Mouse (Mus musculus): Measurements from ENCODE around the gene Casq1. TPM values are rescaled to one million over a fixed set of nuclear protein-coding genes. Genes with fewer than 3 reads are reported as not detected.

The Casq1 gene
- polyA plus RNA-seq, 1 experiment, result not detected

DNA sequence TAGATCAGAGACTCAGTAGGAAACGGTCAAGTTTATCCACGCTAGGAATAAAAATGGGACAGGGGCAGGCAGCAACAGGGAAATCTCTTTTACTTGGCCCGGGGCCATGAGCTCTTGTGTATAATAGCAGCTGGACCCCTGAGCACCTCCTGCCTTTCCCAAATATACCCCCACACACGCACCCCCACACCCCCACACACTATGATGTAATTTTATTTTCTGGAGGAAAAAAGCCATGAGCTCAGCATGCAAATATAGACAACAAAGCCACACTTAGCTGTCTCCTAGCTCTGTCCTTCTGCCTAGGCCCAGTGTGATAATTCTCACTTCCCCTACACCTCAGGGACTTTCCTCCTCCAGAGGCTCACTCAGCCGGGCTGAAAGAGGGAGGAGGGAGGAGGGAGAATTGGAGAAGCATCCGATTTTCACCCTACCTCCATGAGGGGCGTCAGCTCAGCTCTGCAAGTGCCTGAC, 12.5 kb downstream of the Casq1 start:
- TF ChIP-seq POLR2A (IDR thresholded peaks at IDR 0.05; ENCODE audit: low read depth, low read length) (no peak), CTCF (IDR thresholded peaks at IDR 0.05; ENCODE audit: borderline replicate concordance, insufficient read depth, low read length) (no peak)
- Histone ChIP-seq H3K4me3 (ENCODE audit: insufficient read depth, low read length) (no peak overlapping the region; the same call in 1 of the 2 replicates), H3K27ac (ENCODE audit: insufficient read depth, low read length) (no peak overlapping the region), H3K4me1 (ENCODE audit: control insufficient read depth, insufficient read depth, low read length) (peaks cover 15% of the 10 kb centered on the region)

DNA sequence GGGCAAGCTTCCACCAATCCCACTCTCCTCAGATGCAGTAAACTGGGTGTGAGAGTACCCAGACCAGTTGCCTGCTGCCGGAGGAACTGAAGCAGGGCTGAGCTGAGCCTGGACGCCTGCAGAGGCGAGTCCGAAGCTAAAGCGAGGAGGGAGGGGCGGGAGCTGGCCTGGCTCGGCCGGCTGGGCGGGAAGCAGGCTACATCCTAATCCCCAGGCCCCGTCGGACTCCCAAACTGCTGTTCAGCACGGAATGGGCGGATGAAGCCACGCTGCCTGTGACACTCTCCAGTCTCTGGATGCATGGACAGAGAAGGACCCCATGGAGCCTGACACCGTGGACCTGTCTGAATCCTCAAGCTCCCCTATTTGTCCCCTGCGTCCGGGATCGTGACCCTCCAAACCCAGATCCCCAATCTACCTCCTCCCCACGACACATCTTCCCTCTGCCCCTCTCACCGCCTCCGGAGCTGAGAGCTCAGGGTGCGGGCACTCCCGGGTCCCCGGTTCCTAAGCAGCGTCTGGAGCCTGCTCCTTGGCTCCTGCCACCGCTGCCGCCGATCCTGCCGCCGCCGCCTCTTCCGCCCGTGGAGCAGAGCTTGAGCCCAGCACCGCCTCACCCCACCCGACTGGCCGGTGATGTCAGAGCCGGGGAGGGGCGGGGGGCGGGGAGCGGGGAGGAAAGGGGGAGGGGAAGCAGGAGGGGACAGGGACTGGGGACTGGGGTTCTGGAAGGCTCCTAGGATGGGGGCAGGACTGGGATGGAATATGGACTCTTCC, 13.3 kb downstream of the Casq1 start, which contains the start of gene Pea15a:
Pea15a (minus strand) TSS at position 664 of the 777 bp plus-strand sequence.
- Histone ChIP-seq H3K4me1 (ENCODE audit: control insufficient read depth, insufficient read depth, low read length) (peaks cover 19% of the 10 kb centered on the region), H3K27ac (ENCODE audit: insufficient read depth, low read length) (peak within 1 kb of the TSS; percentile 57), H3K4me3 (ENCODE audit: insufficient read depth, low read length) (peak within 1 kb of the TSS; percentile 79)
- no peak for TF ChIP-seq CTCF (IDR thresholded peaks at IDR 0.05; ENCODE audit: borderline replicate concordance, insufficient read depth, low read length)
- TF ChIP-seq POLR2A (IDR thresholded peaks at IDR 0.05; ENCODE audit: low read depth, low read length), result peak; percentile 79

DNA sequence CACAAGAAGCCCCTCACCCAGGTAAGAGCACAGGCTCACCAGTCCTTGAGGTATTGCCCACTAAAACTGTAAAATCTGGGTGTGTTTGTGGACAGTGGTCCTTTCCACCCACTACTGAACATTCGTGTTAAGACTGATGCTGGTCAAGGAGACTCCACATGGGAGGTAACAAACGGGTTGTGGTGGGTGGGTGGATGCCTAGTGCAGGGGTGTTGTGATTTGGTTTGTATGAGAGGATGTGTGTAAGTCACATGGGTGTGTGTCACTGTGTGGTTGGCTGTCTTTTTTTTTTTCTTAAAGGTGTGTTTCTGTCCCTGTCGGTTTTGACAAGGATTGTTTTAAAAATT, 14.0 kb downstream of the Casq1 start:
- H3K4me1 ChIP-seq (ENCODE audit: control insufficient read depth, insufficient read depth, low read length), result peaks cover 25% of the 10 kb centered on the region
- peak overlapping the region; percentile 57 for H3K27ac ChIP-seq (ENCODE audit: insufficient read depth, low read length)
- TF ChIP-seq POLR2A (IDR thresholded peaks at IDR 0.05; ENCODE audit: low read depth, low read length), result no peak; the same call in 1 of the 2 replicates
- H3K4me3 ChIP-seq (ENCODE audit: insufficient read depth, low read length), result peak overlapping the region; percentile 79

DNA sequence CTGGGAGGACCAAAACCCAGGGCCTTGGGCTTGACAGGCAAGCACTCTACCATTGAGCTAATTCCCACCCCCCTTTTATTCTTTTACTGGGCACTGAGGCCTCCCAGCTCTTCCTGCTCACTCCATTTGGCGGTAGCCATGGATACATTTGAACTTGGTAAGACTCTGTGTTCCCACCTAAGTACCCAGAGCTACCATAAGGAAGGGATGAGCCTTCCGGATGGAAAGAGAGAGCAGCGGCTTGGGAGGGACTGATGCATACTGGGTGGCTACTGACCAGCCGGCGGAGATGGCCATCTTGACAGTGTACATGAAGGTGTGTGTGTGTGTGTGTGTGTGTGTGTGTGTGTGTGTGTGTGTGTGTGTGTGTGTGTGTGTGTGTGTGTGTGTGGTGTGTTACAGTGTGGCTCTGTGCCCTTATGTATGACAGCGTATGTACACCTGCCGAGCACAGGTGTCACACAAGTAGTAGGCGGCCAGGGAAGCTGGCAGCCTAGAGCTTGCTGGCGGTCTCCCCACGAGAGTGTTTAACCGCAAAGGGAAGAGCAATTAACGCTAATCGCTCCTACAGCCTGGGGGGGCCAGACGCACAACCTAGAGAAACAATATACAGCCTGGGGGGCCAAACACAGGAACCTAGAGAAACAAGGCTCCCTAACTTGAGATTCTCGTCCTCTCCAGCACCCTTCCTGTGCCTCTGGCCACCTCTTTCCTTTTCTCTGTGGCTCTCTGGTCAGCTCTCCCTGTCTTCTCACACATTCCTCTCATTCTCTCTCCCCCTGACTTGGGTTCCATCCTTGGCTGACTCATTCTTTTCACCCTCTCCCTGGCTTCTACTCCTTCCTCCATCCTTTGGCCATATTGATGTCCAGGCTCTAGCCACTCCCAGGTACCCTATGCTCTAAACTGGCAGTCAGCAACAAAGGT, 14.6 kb downstream of the Casq1 start:
- TF ChIP-seq POLR2A (IDR thresholded peaks at IDR 0.05; ENCODE audit: low read depth, low read length), result peak; percentile 42; the same call in 1 of the 2 replicates
- TF ChIP-seq CTCF (IDR thresholded peaks at IDR 0.05; ENCODE audit: borderline replicate concordance, insufficient read depth, low read length), result no peak

DNA sequence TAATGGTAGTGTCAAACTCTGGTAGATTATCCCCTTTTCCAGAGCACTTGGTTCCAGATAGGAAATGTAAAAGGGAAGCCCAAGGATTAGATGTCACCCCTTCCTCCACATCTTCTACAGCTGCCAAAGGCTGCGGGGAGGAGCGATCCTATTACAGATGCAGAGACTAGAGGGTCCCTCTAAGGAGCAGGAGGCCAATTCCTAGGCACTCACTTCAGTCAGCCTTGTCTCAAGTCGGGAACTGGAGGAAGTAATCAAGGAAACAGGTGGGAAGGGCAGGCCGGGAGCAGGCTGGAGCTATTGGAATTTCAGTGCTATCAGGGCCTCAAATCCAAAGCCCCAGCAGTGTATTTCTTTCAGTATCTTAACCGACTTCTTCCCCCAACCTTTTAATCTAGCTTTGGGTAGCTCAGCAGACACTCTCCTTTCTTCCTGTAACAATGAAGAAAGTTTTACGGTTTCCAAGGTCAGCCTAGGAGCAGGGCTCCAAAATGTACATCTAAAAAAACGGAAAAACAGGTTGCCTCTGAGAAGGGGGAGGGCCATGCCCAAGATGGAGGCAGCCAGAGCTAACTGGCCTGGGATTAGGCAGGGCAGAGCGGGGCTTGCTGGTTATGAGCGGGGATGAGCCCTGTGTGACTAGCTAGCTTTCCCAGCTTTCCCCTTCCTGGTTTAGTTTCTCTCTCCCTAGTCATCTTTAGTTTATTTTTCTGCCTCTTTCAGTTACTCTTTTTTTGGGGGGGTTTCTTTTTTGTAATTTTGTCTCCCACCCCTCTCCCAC, 15.4 kb downstream of the Casq1 start:
- H3K4me3 ChIP-seq (ENCODE audit: insufficient read depth, low read length), result peak overlapping the region; percentile 7; the same call in 1 of the 2 replicates
- H3K4me1 ChIP-seq (ENCODE audit: control insufficient read depth, insufficient read depth, low read length), result peaks cover 25% of the 10 kb centered on the region
- H3K27ac ChIP-seq (ENCODE audit: insufficient read depth, low read length), result no peak overlapping the region
- TF ChIP-seq CTCF (IDR thresholded peaks at IDR 0.05; ENCODE audit: borderline replicate concordance, insufficient read depth, low read length), result no peak
- TF ChIP-seq POLR2A (IDR thresholded peaks at IDR 0.05; ENCODE audit: low read depth, low read length), result no peak

More for the DNA sequence above, 14.6 kb downstream of the Casq1 start:
- peaks cover 25% of the 10 kb centered on the region for H3K4me1 ChIP-seq (ENCODE audit: control insufficient read depth, insufficient read depth, low read length)
- peak overlapping the region; percentile 57 for H3K27ac ChIP-seq (ENCODE audit: insufficient read depth, low read length)
- H3K4me3 ChIP-seq (ENCODE audit: insufficient read depth, low read length), result peak overlapping the region; percentile 79

DNA sequence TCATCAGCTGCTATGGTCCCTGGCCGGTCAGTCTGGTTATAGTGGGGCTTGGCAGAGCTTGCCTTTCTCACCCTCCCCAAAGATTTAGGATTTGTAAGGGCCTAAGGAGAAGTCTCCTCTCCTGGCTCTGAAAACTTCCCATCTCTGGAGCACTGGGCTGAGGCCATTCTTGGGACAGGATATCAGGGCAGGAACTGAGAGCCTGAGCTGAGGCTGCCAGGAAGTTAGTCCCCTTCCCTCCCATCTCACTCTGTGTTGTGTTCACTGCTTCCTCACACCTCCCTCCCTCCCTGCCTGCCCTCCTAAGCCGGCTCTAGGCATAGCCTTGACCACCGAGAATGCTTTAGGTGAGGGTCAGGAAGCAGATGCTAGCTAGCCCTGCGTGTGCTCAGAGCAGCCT, 16.1 kb downstream of the Casq1 start:
- no peak for TF ChIP-seq CTCF (IDR thresholded peaks at IDR 0.05; ENCODE audit: borderline replicate concordance, insufficient read depth, low read length)
- TF ChIP-seq POLR2A (IDR thresholded peaks at IDR 0.05; ENCODE audit: low read depth, low read length), result no peak
- Histone ChIP-seq H3K4me3 (ENCODE audit: insufficient read depth, low read length) (0 out of 2 replicates have a peak overlapping the region, but pooled peaks have one; percentile 1), H3K27ac (ENCODE audit: insufficient read depth, low read length) (no peak overlapping the region), H3K4me1 (ENCODE audit: control insufficient read depth, insufficient read depth, low read length) (peaks cover 25% of the 10 kb centered on the region)

DNA sequence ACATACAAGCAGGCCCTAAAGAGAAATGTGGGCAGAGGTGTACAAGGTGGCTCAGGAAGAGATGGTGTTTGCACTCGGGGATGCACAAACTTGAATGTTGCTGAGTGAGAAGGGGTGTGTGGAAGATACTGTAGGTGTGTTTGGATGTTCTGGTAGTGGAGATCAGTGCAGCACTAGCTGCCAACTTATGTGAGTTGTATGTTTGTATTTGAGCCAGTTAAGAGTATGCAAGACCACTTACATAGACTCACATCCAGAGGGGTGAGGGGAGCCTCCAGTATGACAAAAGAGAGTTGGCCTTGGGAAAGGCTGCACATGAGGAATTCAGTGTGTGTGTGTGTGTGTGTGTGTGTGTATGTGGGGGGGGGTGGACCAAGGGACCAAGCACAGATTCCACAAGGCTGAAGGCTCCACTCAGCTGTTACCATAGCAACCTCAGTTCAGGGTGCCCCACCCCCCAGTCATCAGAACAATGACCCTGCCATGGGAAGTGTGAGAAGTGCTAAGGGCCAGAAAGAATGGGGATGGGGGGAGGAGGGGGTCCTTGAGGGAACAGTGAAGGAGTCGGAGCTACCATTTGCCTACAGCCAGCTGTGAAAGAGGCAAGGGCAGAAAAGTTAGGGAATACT, 16.7 kb downstream of the Casq1 start:
- Histone ChIP-seq H3K4me1 (ENCODE audit: control insufficient read depth, insufficient read depth, low read length) (peaks cover 25% of the 10 kb centered on the region), H3K4me3 (ENCODE audit: insufficient read depth, low read length) (no peak overlapping the region), H3K27ac (ENCODE audit: insufficient read depth, low read length) (no peak overlapping the region)
- no peak for TF ChIP-seq CTCF (IDR thresholded peaks at IDR 0.05; ENCODE audit: borderline replicate concordance, insufficient read depth, low read length)

DNA sequence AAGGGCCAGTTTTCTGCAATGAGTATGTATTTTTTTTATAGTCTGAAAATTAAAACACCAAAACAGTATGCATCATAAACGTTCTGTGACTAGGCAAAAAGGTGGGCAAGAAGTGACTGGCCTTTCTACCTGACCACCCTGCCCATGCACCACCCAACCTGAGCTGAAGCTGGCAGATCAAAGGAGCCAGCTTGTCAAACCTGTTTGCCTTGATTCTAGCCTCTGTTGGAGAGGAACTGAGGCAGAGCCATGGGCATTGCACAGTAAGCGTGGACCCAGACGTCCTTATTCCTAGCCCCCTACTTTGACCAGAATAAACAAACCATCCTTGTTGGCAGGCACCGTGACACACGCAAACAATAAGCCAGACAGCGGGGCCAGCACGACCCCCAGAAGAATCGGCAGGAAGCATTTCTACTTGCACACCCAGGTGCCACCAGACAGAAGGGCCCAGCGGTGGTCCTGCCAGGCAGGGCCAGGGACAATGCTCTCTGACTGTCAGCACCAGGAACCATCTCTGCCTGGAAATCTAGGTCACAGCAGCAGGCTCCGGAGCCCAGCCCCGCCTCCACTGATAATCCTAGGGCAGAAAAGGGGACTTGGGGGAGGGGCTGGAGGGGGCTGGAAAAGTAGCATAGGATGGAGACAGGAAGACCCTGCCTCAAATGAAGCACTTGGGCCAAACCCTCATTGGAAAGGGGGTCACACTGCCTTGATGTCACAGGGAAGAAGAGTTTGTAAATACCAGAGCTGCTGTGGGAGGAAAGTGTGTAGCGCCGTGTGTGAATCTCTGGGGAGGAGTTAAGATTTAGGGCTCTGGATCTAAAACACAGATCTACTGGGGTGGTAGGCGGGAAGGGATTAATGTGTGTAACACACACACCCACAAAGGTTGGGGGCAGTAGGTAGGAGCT, 17.4 kb downstream of the Casq1 start:
- TF ChIP-seq POLR2A (IDR thresholded peaks at IDR 0.05; ENCODE audit: low read depth, low read length), result no peak
- TF ChIP-seq CTCF (IDR thresholded peaks at IDR 0.05; ENCODE audit: borderline replicate concordance, insufficient read depth, low read length), result no peak
- Histone ChIP-seq H3K4me3 (ENCODE audit: insufficient read depth, low read length) (no peak overlapping the region), H3K27ac (ENCODE audit: insufficient read depth, low read length) (no peak overlapping the region), H3K4me1 (ENCODE audit: control insufficient read depth, insufficient read depth, low read length) (peaks cover 25% of the 10 kb centered on the region)
